Mouse (Mus musculus): Measurements from ENCODE around the gene Sart1.
"Not testable (repeated sequence)": the region's sequence is repeated elsewhere in the genome, so short reads cannot be mapped to it uniquely, and the experiment has no call there.

Gene Sart1

DNA sequence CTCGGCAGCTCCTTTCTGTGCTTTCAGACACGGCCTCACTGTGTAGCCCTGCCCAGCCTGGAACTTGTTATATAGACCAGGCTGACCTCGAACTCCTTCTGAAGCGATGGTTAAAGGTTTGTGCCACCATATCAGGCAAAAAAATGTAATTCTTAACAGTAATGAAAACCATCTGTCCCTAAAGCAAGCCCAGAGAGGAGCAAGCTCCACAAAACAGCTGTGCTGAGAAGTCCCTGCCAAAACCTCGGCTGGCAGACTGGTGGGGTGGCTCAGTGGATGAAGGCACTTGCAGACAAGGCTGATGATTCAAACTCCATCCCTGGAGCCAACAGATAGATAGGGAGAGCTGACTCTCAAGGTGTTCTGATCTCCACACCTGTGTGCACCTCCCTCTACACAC lies 20.6 kb upstream of the Sart1 start:
- TF ChIP-seq CTCF (conservative IDR thresholded peaks at IDR 0.05; ENCODE audit: low read length) (no peak), POU5F1 (IDR thresholded peaks at IDR 0.05; ENCODE audit: borderline replicate concordance, low read length) (no peak), NANOG (IDR thresholded peaks at IDR 0.05; ENCODE audit: borderline replicate concordance, low read length) (no peak)
- H3K4me1 ChIP-seq (replicated peaks; ENCODE audit: low read depth, low read length) = peaks cover 48% of the 10 kb centered on the region
- no peaks in the 10 kb centered on the region for H3K9me3 ChIP-seq (ENCODE audit: low read length)
- no peaks in the 10 kb centered on the region for H3K27me3 ChIP-seq (ENCODE audit: insufficient read depth, low read length)
- no peaks in the 10 kb centered on the region for H3K36me3 ChIP-seq (ENCODE audit: insufficient read depth, low read length)
- H3K4me3 ChIP-seq (replicated peaks; ENCODE audit: low read length) = no peak overlapping the region

DNA sequence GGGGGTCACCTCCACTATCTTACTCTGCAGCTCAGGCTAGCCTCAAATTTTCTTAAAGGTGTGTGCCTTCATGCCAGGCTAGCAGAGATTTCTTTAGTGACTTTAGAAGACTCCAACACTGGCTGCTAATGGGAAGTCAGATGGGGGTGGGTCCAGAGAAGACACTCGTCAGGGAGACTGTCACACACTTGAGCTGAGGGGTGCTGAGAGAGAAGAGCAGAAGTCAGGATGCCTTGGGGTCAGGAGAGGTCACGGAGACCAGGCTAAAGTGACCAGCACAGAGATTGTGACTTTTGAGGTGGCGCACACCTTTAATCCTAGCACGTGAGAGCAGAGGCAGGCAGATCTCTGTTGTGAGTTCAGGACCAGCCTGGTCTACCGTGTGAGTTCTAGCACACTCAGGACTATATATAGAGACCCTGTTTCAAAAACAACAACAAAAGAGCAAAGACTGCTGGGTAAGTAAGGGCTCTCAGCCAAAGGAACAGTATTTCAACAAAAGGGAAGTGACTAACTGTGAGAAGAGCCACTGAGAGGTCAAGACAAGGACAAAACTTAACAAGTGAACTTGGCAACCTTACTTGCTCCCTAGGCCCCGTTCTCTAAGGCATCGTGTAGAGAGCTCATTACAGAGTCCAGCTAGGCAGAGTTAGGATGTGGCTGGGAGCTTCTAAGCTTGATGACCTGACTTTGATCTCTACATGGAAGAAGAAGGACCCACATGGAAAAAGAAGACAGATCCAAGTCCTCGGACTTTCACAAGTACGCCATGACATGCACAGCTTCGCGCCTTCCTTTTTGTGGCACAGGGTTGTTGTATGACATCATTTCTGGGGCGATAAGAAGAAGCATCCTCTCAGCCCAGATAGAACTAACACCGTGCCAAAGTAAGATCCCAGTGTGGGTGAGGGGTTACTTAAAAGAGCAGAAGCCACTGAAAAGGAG lies 19.8 kb upstream of the Sart1 start:
- H3K9me3 ChIP-seq (ENCODE audit: low read length) = no peaks in the 10 kb centered on the region
- H3K27me3 ChIP-seq (ENCODE audit: insufficient read depth, low read length) = no peaks in the 10 kb centered on the region
- H3K4me1 ChIP-seq (replicated peaks; ENCODE audit: low read depth, low read length) = peaks cover 48% of the 10 kb centered on the region
- TF ChIP-seq CTCF (conservative IDR thresholded peaks at IDR 0.05; ENCODE audit: low read length) (no peak), POU5F1 (IDR thresholded peaks at IDR 0.05; ENCODE audit: borderline replicate concordance, low read length) (no peak), NANOG (IDR thresholded peaks at IDR 0.05; ENCODE audit: borderline replicate concordance, low read length) (no peak)
- H3K36me3 ChIP-seq (ENCODE audit: insufficient read depth, low read length) = no peaks in the 10 kb centered on the region
- H3K4me3 ChIP-seq (replicated peaks; ENCODE audit: low read length) = 0 out of 2 replicates have a peak overlapping the region, but pooled peaks have one; percentile 17

DNA sequence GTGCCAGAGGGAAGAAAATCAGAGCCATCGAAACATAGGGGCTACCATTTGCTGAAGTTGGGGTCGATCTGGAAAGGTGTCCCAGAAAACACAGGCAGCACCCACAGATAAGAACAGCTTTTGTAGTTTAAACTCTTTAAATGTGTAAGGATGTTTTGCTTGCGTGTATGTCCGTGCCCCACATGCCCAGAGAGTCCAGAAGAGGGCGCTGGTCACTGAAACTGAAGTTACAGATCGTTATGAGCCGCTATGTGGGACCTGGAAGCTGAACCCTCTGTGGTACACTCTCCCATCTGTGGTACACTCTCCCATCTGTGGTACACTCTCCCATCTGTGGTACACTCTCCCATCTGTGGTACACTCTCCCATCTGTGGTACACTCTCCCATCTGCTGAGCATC lies 18.6 kb upstream of the Sart1 start:
- Histone ChIP-seq H3K4me1 (replicated peaks; ENCODE audit: low read depth, low read length) (peaks cover 48% of the 10 kb centered on the region), H3K27me3 (ENCODE audit: insufficient read depth, low read length) (no peaks in the 10 kb centered on the region), H3K4me3 (replicated peaks; ENCODE audit: low read length) (peak overlapping the region; percentile 80), H3K9me3 (ENCODE audit: low read length) (no peaks in the 10 kb centered on the region), H3K36me3 (ENCODE audit: insufficient read depth, low read length) (no peaks in the 10 kb centered on the region)
- no peak for TF ChIP-seq NANOG (IDR thresholded peaks at IDR 0.05; ENCODE audit: borderline replicate concordance, low read length)
- no peak for TF ChIP-seq POU5F1 (IDR thresholded peaks at IDR 0.05; ENCODE audit: borderline replicate concordance, low read length)
- TF ChIP-seq CTCF (conservative IDR thresholded peaks at IDR 0.05; ENCODE audit: low read length) = peak; percentile 51

DNA sequence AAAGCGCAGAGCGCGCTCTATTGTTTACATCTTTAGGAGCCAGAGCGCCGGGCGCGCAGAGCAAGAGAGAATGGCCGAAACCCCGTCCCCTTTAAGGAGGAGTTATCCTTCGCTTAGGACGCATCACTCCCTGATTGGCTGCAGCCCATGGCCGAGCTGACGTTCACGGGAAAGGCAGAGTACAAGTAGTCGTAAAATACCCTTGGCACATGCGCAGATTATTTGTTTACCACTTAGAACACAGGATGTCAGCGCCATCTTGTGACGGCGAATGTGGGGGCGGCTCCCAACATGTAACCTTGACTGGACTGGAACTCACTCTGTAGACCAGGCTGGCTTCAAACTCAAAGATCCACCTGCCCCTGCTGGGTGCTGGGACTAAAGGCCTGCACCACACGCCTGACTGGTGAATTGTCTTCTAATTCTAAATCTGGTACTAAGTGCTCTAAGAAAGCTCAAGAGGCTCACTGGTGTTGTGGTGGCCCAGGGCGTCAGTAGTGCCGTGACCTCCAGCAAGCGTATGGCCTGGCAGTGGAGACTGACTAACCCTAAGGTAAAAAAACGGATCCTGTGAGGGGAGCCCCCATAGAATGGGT lies 18.1 kb upstream of the Sart1 start:
- H3K4me1 ChIP-seq (replicated peaks; ENCODE audit: low read depth, low read length) = peaks cover 43% of the 10 kb centered on the region
- H3K36me3 ChIP-seq (ENCODE audit: insufficient read depth, low read length); H3K9me3 ChIP-seq (ENCODE audit: low read length); H3K27me3 ChIP-seq (ENCODE audit: insufficient read depth, low read length): not testable (repeated sequence)
- H3K4me3 ChIP-seq (replicated peaks; ENCODE audit: low read length) = peak overlapping the region; percentile 80

DNA sequence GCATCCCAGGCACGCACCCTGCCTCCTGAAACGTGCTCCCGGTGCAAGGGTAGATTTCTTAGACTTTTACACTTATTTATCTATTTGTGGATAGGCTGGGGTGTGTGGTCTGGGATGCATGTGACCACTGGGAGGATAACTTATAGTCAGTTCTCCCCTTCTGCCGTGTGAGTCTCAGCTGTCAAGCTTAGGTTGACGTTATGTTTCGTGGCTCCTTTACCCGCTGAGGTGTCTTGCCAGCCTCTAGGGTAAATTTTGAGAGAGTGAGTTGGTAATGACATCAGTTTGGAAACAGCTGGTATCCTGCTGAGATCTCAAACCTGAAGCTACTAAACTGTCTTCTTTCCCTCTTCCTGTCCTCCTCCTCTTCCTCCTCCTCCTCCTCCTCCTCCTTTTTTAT lies 17.4 kb upstream of the Sart1 start:
- Histone ChIP-seq H3K36me3 (ENCODE audit: insufficient read depth, low read length) (no peaks in the 10 kb centered on the region), H3K4me1 (replicated peaks; ENCODE audit: low read depth, low read length) (peaks cover 45% of the 10 kb centered on the region), H3K4me3 (replicated peaks; ENCODE audit: low read length) (peak overlapping the region; percentile 65), H3K27me3 (ENCODE audit: insufficient read depth, low read length) (no peaks in the 10 kb centered on the region), H3K9me3 (ENCODE audit: low read length) (no peaks in the 10 kb centered on the region)
- TF ChIP-seq POU5F1 (IDR thresholded peaks at IDR 0.05; ENCODE audit: borderline replicate concordance, low read length) = no peak

DNA sequence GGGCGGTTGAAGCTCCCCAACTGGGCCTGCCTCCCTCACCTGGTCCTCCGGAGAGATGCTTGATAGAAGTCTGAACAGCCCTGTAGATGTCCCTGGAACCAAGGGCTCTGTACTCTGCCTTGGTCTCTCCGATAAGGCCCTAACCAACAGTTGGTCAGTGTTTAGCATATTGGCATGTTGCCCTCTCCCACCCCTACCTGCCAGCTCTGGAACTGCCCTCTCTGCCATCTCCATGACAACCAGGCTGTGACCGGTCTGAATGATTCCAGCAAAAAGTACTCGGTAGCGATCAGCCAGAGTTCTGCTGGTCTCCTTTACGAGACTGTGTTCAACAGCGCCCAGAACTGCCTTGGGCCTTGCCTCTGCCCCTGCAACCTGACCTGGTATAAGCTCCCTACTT lies 13.8 kb upstream of the Sart1 start, which contains the start of gene Tsga10ip:
Gene Tsga10ip, minus strand, starts transcription at position 234 of the 400 bp plus-strand sequence.
- peaks cover 29% of the 10 kb centered on the region for H3K4me1 ChIP-seq (replicated peaks; ENCODE audit: low read depth, low read length)
- no peaks in the 10 kb centered on the region for H3K27me3 ChIP-seq (ENCODE audit: insufficient read depth, low read length)
- TF ChIP-seq CTCF (conservative IDR thresholded peaks at IDR 0.05; ENCODE audit: low read length) = no peak
- no peak for TF ChIP-seq POU5F1 (IDR thresholded peaks at IDR 0.05; ENCODE audit: borderline replicate concordance, low read length)
- no peak for TF ChIP-seq NANOG (IDR thresholded peaks at IDR 0.05; ENCODE audit: borderline replicate concordance, low read length)
- H3K4me3 ChIP-seq (replicated peaks; ENCODE audit: low read length) = no peak within 1 kb of the TSS
- no peaks in the 10 kb centered on the region for H3K36me3 ChIP-seq (ENCODE audit: insufficient read depth, low read length)
- no peaks in the 10 kb centered on the region for H3K9me3 ChIP-seq (ENCODE audit: low read length)

DNA sequence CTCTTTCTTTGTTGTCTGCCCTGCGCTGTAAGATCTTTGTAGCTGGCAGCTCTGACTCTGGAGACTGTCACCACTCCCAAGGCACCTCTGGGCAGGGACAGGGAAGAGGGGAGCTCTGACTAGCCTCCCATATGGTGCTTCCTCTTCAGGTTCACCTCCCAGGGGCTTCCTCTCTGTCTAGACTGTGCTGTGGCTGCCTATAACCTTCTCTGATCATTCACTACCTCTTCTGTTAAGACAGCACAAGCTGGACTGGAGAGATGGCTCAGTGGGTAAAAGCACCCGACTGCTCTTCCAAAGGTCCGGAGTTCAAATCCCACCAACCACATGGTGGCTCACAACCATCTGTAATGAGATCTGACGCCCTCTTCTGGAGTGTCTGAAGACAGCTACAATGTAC lies 12.6 kb upstream of the Sart1 start:
- H3K27me3 ChIP-seq (ENCODE audit: insufficient read depth, low read length); H3K9me3 ChIP-seq (ENCODE audit: low read length); H3K36me3 ChIP-seq (ENCODE audit: insufficient read depth, low read length): not testable (repeated sequence)
- Histone ChIP-seq H3K4me3 (replicated peaks; ENCODE audit: low read length) (peak overlapping the region; percentile 49), H3K4me1 (replicated peaks; ENCODE audit: low read depth, low read length) (peaks cover 23% of the 10 kb centered on the region)

DNA sequence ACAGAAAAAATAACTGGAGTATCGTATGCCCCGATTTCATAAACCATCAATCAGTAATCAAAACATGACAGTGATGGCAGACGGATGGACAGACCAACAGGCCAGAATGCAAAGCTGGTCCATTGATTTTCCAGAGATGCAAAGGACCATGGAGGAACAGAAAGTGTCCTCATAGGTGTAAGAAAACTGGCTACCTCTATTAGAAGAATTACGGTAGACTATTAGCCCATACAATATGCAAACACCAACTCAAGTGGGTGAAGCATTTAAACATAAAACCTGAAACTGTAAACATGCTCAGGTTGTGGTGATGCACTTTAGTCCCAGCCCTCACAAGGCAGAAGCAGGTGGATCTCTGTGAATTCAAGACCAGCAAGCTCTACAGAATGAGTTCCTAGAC lies 6.9 kb upstream of the Sart1 start:
- H3K4me1 ChIP-seq (replicated peaks; ENCODE audit: low read depth, low read length) = peaks cover 53% of the 10 kb centered on the region
- H3K36me3 ChIP-seq (ENCODE audit: insufficient read depth, low read length) = peaks cover 27% of the 10 kb centered on the region
- H3K9me3 ChIP-seq (ENCODE audit: low read length) = no peaks in the 10 kb centered on the region
- no peaks in the 10 kb centered on the region for H3K27me3 ChIP-seq (ENCODE audit: insufficient read depth, low read length)
- H3K4me3 ChIP-seq (replicated peaks; ENCODE audit: low read length) = no peak overlapping the region
- TF ChIP-seq CTCF (conservative IDR thresholded peaks at IDR 0.05; ENCODE audit: low read length) (no peak), POU5F1 (IDR thresholded peaks at IDR 0.05; ENCODE audit: borderline replicate concordance, low read length) (no peak), NANOG (IDR thresholded peaks at IDR 0.05; ENCODE audit: borderline replicate concordance, low read length) (no peak)

DNA sequence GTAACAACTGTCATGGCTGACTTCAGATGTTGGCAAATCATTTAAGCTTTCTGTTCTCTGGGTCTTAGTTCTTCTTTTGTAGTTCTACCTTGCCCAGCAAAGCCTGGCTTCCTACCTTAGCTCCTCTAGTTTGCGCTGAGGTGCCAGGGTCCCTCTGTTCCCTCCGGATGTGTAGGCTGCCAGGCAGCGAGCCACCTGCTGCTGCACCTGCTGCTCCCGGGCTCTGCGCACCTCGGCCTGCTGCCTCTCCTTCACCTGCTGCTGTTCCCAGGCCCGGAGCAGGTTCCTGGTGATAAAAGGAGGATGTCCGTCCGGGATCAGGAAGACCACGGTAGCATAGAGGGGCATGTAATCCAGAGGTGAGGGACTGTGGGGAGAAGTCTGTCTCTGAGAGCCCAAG lies 5.7 kb upstream of the Sart1 start:
- no peak for TF ChIP-seq CTCF (conservative IDR thresholded peaks at IDR 0.05; ENCODE audit: low read length)
- no peak for TF ChIP-seq NANOG (IDR thresholded peaks at IDR 0.05; ENCODE audit: borderline replicate concordance, low read length)
- no peak for TF ChIP-seq POU5F1 (IDR thresholded peaks at IDR 0.05; ENCODE audit: borderline replicate concordance, low read length)
- no peaks in the 10 kb centered on the region for H3K9me3 ChIP-seq (ENCODE audit: low read length)
- H3K27me3 ChIP-seq (ENCODE audit: insufficient read depth, low read length) = no peaks in the 10 kb centered on the region
- no peak overlapping the region for H3K4me3 ChIP-seq (replicated peaks; ENCODE audit: low read length)
- peaks cover 54% of the 10 kb centered on the region for H3K4me1 ChIP-seq (replicated peaks; ENCODE audit: low read depth, low read length)
- peaks cover 27% of the 10 kb centered on the region for H3K36me3 ChIP-seq (ENCODE audit: insufficient read depth, low read length)

All from E14TG2a.4 (cell line).